Mouse (Mus musculus) lung, adult 18-20 months (tissue): ENCODE data around the gene Drd4.

Experiments used
- DNase-seq, 2 experiments: peaks; one replicate each; pipeline ENCODE4 v3.0.0; 2022; ENCODE audit warnings: mixed read lengths in 2 of 2

Drd4 gene

DNA sequence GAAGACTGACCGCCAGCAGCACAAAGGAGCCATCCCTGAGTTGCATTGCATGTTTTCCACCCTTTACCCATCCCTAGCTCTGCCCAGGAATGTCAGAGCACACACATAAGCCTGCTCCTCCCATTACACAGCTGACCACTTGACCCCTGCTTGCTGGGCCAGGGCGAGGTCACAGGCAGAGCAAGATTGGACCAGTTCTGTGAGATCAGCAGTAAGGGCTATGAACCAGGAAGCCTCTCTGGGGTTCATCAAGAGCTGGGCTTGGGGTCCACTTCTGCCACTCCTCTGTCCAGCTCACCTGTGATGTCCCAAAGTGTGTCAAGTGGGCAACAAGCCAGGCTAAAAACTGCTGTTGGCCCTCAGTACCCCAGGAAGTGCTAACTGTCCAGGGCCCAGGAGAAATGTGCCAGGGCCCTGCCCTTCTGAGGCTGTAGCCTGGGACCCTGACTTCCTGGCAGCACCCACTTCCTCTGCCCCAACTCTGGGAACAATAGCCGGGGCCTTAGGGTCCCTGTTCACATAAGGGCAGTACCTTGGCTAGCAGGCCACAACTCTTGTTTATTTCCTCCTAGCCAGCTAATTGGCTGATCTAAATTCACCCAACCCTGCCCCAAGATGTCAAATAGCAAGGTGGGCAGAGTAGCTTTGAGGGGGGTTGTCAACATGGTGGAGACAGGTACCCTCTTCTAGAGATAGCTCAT is 46.1 kb downstream of the Drd4 start:
- peak; percentile 65 to 77 for DNase-seq

DNA sequence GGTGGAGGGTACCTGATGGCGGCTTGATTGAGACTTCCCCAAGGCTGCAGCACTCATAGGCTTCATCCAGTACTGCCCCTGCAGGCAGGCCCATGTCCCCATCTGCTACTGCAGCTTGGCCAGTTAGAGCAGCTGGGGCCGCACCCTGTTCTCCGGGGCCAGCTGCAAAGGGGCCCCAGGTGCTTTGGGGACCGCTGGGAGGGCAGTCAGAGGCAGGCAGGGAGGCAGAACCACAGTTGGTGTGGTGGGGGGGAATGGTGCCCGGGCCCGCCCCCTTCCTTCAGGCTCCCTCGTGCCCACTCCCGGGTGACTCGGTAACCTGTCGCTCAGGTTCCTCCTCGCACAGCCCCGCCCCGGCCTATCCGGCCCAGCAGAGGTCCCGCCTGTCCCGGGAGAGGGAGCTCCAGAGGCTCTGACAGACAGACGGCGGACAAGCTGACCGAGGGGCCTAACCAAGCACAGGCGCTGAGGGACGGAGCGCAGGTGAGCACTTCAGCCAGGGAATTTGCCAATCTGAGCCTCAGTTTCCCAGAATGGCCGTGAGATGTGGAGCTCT is 46.8 kb downstream of the Drd4 start, which contains the start of gene Eps8l2:
Gene Eps8l2, plus strand, starts transcription at position 305 of the 556 bp plus-strand sequence.
- DNase-seq = peak; percentile 89 to 92

DNA sequence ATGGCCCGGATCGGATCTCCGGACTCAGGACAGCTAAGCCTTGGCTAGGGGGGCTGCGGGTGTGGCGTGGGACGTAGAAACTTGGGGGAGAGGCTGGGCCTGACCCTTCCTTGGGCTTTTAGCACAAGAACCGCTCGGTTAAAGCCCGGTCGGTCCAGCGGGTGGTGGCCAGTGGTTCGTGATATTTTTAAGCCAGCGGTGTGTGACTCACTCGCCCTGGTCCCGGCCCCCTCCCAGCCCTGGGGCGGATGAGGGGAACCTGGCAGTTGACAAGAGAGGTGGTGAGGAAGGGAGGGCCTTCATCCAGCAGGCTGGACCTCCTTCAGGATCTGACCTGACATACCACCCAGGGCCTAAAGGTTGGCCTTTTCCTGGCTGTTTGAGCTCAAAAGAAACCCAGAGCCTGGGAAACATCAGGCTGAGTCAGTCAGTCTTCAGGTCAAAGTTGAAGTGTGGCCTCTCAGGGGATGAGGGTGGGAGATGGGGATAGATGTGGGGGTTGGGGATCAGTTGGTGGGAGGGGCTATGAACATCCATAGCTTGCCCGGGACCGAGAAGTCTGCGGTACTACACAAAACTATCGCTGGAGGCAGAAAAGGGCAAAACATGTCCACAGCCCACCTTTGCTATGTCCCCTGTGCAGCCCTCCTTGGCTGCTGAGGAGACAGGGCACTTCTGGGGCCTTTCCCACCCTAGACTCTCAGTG is 47.6 kb downstream of the Drd4 start:
- peak in 1 of 2 experiments; percentile 47 for DNase-seq

DNA sequence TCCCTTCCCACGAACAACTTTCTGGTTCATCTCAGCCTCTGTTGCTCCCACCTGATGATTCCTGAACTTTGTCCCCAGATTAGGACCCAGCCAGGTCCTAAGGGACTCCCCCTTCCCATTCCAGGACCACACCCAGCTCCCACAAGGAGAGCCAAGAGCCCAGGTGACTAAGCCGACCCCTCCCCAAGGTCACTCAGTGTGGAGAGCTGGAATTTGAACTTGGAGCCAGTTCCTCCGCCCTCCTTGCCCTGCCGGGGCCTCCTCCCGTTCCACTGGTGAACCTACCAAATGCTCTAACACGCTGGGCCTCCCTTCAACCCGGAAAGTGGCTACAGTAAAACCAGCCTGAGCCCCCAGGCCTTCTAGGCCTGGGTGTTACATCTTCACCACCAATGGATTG is 48.2 kb downstream of the Drd4 start:
- DNase-seq = peak in 1 of 2 experiments; percentile 27

DNA sequence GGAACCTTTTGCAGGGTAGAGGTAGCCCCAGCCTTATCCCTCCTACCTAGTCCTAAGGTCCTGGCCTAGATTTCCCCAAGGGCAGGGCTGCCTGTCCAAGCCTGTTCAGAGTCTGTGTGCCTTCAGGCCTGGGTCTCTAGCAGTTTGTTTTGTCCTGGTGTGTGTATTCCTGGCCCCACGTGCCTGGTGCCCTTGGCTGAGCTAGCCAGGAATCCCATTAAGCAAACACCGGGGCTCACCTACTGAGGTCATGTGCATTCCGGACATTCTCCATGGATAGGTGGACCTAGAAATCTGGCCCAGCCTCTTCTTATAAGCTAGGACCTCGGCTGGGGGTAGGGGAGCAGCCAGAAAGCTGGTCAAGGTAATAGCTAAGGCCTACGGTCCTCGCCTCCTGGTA is 48.7 kb downstream of the Drd4 start:
- peak; percentile 85 to 89 for DNase-seq

DNA sequence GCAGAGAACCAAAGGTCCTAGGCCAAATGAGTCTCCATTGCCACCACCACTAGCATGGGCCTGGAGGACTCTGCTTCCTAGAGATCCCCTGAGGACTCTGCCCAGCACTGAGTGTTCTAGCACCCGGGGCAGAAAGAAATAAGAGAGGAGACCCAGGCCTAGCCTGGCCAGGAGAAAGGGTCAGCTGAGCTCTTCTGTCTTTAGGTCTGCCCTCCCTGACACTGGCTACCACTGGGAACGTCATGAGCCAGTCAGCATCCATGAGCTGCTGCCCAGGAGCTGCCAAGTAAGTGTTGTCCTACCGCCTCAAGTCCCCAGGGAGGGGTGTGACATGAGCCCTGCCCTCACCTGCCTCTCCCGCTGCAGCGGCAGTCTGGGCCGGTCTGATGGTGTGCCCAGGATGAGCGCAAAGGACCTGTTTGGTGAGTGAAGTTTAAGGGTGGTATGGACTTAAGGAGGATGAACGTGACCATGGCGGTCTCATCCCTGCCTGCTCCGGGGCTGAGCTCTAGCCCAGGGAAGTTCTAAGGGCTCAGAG is 50.0 kb downstream of the Drd4 start:
- peak; percentile 41 to 61 for DNase-seq

DNA sequence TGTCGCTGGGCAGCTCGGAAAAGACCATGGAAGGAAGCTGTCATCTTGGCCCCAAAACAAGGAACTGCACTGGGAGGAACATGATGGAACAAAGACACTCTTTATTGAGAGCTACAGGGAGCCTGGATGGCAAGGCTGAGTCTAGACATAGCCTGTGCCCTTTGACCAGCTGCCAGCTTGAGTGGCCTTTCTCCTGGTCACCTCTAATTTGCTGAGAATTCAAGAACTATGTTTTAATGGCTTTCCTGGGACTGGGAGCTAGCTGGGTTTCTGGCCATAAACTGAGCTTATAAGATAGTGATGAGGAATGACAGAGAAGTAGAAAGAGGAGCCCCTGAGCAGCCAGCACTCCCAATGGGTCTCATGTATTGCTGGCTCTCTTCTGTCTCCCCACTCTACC is 51.4 kb downstream of the Drd4 start:
- DNase-seq = no peak

DNA sequence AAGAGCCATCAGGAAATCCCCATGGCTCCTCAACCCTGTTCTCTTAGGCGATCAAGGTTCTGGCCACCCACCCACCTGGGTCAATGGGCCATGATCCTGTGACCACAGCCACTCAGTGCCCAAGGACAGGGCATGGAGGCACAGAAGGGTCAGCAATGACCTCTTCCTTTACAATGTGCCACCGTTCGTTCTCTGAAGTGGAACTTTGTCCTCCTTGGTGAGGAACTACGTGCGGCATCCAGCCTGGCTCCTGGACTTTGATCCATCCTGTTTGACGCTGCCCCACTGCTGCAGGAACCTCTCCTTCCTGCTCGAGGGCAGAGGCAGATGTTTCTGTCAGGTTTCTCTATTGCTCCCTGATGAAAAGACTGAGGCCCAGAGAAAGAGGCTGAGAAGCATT is 51.9 kb downstream of the Drd4 start:
- DNase-seq = no peak

DNA sequence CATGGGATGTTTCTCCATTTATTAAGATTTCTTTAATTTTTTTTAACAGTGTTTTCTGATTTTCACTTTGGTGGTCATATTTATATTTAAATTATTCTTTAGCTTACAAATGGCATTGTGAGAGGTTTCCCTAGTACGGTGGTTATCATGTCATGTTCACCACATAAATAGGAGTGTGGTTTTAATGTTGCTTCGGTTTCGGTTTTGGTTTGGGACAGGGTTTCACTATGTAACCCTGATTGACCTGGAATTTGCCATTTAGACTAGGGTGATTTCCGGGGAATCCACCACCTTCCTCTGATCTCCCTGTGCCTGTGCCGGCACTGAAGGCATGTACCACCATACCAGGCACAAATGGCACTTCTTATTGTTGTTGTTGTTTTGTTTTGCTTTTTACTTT is 53.0 kb downstream of the Drd4 start:
- DNase-seq = no peak
